Mouse (Mus musculus) lung, postnatal 4 days (tissue): ENCODE data around the gene Smyd2.

Experiments used
- DNase-seq, 2 experiments: peaks; one replicate each; pipeline ENCODE4 v3.0.0; 2021

Smyd2 gene

DNA sequence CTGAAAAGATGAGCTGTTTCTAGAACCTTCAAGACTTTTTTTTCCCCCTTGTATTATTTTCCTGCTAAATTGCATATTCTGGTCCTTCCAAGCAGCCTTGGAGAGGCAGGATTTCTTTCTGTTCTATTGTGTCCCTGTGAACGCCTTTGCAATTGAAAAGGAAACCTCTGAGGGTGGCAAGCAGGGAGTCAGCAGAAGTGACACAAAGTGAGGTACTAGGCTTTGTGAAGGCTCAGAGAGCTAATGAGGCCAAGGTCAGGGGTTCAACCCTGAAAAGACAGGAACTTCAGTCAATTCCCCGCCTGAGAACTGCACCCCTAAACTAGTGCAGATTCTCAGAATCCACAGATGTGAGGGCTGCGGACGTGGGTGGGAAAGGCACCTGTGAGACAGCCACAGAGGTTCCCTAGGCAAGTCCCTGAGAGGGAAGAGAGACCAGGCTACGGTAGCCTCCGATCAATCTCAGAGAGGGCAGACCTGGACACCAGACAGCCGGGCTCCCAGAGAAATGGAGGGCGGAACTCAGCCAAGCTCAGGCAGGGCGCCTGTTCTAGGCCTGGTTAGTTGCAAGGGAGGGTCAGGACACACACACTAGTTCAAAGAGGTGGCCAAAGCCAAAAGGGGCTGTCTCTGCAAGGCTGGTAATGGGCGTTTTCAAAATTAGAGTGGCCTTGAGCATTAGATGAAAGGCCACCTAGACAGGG lies 5.6 kb downstream of the Smyd2 start:
- DNase-seq, result peak in 1 of 2 experiments; percentile 20

DNA sequence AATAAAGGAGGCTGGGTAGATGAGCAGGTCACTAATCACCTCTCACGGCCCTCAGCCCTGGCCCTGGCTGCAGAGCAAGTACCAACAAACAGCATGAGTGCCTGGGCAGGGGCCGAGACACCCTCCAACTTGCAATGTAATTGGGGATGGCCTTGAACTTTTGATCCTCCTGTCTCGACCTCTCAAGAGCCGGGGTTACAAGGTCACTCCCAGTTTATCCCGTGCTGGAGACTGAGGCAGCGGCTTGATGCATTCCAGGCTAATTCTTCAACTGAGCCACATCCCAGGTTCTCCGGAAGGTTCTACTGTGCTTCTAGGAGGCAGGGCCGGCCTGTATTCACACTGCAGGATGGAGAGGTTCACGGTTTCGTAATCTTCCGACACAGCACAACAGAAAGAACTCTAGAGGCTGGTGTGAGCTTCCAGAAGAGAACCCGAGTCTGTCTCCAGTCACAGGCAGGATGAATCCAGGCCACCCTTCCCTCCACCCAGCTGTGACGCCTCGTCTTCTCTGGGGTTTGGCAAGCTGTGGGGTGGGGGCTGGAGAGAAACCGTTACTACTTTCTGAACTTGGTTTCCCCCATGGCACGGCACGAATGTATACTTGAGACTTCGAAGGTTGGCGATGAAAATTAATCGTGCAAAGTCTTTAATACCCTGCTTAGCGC lies 8.9 kb downstream of the Smyd2 start:
- no peak for DNase-seq

DNA sequence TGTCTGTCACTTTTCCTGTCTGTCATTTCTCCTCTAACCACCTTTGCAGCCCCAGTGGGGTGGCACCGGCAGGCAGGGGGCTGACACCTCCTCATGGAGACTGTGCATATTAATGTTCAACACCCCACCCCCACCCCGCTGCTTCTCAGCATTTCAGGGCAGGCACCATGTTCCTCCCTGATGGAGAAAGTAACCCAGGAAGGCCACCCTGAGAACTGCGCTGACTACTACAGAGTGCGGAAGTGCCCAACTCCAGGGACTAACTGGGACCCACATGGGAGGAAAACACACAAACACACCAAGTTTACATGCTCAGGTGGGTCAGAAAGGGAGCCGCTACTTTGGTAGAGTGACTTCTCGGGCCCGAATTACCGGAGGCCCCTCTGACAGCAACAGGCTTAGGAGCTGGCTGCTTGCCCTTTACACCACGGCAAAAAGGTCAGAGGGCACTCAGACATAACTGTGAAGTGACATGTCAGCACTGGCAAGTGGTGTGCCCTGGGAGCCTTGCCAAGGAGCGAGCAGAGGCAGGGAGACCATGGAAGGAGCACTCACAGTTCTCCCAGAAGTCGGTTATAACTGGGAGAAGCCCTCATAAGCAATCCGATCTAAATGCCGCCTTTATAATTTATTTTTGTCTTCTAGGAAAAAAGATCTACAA lies 11.3 kb downstream of the Smyd2 start:
- peak; percentile 81 to 90 for DNase-seq

DNA sequence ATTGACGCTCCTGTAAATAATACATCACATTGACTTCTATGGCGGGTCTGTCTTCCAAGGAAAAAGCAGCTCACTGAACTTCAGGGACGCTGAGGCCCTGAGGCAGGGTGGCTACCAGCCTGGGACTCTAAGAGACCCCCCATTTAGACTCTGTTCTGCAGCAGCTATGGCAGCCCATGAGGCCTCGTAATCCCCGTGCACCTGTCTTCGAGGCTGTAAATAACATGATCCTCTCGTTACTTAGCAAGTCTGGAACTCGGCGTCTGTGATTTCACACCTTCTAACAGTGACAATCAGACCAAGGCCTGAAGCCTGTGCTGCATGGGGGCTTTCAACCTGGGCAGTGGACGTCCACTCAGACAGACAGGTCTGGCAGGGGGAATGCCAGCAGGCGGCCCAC lies 19.0 kb downstream of the Smyd2 start:
- DNase-seq, result no peak

DNA sequence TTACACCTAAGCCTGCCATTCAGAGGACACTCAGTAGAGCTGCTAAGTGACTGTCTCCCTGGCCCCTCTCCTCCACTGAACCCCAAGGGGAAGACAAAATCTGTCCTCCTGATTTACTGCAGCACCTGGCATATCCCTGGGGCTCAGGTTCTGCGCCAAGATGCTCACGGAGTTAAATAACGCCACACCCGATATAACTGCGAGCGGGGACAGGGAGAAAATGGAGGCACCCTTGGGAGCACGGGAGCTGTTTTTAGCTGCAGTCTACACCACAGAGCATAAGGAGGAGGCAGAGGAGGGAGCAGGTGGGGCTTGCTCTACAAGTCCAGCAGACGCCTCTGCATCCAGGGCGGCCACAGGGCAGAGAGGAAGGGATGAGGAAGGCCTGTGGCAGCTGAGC lies 19.8 kb downstream of the Smyd2 start:
- no peak for DNase-seq

DNA sequence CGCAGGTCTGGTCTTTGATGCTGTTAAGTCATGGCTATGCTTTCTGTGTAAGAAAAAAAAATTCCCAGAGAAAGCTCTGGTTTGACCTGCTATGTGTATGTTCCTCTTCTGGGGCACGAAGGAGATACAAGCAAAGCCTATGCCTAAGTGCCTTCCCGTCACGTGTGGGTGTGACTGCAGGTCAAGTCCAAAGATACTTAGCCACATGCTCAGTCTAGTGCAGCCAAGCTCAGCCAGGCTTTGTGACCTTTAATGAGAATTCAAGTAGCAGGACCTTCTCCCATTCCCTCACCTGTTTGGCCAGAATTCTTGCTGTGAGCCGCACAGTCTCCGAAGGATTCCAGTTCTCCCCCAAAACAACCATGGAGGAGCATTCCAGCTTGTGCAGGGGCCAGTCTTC lies 22.6 kb downstream of the Smyd2 start:
- no peak for DNase-seq

DNA sequence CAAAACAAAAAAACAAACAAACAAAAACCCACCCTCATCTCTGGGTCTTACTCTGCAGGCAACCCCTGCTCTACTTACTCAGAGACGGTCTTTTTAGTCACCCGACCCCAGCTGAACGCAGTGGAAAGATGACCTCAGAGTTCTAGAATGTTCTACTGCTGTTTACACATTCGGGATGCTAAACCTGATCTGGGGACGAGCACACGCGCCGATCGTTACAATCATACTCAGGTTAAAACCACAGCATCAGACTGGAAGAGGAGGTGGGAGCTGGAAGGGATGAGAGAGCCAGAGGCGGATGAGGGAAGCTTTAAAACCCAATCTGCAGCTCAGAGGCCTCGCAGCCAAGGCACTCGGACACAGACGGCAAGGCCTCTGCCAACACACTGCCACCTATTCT lies 23.5 kb downstream of the Smyd2 start:
- no peak for DNase-seq

DNA sequence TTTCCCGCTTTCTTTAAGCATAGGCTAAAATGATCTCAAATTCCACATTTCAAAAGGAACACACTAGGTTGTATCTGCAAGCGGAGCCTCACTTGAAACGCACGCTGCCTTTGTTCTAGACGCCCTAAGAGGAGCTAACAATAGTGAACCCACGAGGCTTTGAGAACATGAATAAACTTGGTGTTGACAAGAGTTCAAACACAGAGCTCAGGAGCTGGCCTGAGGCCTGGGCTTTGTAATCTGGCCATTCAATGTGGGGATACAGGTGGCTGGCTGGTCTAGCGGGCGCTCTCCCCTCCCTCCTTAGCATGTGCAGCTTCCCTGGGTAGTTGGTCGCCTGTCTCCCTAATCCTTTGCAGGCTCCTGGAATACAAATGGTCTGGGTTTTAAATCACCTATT lies 24.3 kb downstream of the Smyd2 start:
- DNase-seq, result no peak

DNA sequence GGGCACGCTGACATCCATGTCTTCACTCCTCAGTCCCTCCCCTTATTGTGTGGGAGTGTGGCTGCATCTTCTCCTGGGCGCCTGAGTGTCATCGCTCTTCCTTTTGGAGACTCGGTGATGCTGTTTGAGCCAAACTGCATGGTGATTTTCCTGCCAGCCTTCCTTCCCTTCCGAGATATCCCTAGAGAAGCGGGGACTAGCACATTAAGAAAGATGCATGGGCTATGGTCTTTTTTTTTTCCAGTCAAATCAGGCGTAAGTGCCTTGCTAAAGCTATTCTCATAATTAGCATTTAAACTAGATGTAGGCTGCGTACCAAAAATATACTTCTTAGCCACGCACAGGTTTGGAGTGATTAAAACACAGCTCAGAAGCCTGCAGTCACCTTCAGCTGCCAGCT lies 28.0 kb downstream of the Smyd2 start:
- DNase-seq, result no peak

DNA sequence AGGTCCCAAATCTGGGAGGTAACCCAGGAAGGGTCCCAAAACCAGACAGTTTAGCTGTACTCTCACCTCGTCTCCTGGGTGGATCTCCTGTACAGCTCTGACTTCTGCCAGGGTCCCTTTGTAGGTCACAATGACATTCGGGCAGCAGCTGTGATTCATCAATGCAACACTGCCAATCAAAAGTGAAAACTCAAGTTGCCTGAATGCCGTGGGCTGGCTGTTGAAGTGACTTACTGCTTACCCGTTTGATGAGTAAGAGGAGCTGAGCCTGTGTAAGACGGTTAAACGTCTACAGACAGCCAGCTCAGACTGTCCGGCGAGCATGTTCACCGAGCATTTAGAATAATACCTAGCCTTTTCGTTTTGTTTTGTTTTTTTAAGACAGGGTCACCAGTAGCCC lies 33.4 kb downstream of the Smyd2 start:
- DNase-seq, result no peak

DNA sequence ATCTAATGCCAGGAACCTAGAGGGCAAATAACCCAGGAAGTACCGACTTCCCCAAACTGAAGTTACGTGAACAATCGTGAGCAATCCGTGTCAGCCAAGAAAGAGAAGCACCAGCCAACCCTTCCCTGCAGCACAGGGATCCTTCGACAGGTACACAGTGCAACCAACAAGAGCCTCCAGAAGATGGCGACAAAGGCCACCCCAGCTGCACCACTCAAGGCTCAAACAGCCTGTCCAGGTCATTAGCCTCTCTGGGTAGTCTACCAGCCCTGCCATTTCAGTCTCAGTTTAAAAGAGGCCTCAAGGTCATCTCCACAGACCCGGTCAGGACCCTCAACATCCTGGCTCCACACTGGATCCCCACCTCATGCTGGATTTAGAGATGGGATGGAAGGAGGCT lies 34.6 kb downstream of the Smyd2 start:
- DNase-seq, result peak; percentile 63 to 74

DNA sequence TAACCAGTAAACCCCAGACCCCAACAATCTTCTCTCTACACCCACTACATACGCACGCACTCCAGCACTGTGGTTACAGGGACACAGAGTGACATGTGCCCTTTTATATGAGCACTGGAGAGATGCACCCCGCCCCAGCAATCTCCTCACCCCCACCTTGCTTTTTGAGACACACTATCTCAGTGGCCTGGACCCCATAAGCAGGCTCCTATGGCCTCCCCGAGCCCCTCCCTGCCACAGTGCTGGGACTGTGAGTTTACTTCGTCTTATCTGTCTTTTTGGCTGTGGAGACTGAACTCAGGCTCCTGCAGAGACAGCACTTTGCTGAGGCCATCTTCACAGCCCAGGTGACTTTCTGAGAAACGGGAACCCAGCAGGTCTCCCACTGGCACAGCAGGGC lies 36.2 kb downstream of the Smyd2 start:
- no peak for DNase-seq

DNA sequence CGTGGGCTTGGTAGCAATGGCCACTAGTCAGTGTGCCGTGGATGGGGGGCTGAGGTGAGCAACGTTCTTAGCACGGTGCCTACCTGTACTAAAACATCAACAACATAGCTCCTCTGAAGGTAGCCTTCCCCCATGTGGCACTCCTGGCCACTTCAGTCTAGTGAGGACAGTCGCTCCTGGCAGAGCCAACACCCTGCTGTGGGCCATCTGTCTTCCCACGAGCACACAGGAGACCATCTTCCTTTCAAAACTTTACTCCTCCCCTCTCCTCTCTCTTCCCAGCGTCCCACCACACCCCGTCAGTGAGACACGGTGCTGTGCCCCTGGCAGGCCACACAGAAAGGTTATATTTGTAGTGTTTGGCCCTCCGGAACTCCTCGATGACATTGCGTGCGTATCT lies 37.2 kb downstream of the Smyd2 start:
- DNase-seq, result no peak

DNA sequence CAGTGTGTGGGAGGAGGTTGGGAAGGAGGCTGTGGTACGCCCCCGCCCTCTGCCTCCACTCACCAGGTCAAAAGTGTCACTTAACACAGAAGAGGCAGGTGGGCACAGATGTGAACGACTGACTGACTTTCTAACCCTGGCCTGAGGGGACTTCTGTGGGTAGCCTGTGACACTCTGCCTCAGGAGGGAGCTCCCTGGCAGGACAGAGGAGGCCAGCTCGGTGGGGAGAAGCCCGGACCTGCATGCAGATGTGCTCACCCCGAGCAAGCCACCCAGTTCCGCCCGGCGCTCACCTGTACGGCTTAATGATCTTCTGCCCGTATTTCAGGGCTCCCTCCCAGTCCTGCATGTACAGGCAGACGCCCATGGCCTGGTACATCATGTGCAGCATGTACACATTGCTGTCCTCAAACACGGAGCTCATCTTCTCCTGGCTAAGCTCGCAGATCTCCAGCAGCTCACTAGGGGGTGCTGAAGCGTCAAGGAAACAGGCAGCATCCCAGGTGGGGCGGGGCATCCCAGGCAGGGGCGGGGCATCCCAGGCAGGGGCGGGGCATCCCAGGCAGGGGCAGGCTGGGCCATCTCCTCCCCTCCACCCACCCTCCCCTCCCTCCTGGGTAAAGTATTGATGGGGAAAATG lies 38.5 kb downstream of the Smyd2 start:
- peak; percentile 62 to 68 for DNase-seq

DNA sequence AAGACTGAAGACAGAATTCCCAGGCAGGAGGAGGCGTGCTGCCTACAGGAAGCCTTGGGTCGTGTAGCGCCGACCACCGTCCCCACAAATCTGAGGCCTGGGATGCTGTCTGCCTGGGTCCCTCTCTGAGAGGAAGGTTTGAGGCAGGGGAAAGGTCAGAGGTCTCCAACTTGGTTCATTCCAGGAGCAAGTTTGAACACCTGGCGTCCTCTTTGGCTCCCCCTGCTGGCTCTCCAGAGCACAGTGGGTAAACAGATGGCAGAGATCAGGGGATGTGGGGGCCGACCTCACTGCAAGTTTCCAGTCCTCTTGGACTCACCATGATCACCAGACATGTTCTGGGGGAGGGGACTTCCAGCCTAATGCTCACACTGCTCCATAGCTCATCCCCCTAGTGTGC lies 39.3 kb downstream of the Smyd2 start:
- DNase-seq, result peak; percentile 45 to 51

DNA sequence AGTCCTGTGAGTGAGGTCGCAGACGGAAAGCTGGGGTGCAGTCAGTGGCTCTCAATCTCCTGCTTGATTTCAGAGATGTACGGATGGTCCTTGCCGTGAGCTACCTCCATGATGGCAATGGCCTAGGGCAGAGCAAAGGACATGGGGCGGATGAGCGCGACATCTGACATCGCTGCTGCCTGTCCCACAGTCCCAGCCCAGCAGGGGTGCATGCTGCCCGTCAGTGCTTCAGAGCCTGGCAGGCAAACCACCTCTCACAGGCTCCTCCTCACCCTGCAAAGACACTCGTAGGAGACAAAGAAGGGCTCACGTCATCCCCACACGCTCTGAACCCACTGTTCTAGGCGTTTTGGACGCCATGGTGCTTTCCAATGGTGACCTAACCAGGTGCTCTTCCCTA lies 41.4 kb downstream of the Smyd2 start:
- no peak for DNase-seq

DNA sequence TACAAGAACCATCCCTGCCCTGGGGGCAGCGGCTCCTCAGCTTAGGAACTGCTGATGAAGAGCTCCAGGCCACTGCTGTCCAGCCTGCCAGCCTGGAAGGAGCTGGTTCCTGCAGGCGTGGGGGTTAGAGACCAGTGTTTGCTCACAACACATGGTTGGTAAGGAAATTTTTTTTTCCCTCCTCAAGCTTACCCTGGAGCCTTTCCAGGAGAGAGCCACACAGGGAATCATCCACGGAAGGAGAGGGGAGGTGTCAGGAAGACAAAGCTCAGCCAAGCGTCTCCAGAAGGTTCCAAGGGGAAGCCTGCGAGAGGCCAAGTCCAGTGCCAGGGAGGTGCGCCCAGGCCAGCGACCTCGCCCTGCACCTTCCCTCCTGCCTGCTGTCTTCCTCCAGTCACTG lies 42.2 kb downstream of the Smyd2 start:
- peak; percentile 35 to 64 for DNase-seq

DNA sequence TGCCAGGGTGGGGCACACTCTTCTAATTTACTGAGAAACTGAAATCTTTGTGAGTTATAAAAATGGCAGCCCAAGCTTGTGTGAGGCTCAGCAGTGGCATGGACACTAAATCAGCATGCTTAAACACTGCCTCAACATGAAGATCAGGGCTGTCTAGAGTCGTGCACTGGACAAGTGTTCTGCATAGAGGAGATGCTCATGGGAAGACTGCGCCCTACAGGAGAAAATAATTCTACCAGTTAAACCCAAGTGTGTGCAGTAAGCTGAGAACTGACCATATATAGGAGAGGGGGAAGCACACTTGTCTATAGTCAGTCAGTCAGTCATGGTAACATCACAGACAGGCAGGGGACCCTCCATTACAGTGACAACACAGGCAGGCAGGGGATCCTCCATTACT lies 43.0 kb downstream of the Smyd2 start:
- no peak for DNase-seq

DNA sequence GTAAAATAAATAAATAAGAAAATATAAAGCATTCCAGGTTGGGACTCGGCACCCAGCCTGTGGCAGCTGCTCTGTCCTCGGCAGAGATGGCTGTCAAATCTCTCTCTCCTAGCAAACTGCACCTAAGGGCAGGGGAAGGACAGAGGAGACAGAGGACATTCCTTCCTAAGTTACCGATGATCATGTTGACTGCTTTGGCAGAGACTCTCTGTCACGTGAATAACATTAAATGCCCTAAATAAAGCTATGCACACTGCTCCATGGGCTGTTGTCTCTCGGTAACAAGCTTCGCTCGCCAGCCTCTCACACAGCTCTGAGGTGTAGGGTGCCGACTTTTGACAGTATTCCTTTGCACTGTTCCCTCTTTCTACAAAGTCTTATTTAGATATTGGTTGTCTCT lies 46.0 kb downstream of the Smyd2 start:
- DNase-seq, result no peak

DNA sequence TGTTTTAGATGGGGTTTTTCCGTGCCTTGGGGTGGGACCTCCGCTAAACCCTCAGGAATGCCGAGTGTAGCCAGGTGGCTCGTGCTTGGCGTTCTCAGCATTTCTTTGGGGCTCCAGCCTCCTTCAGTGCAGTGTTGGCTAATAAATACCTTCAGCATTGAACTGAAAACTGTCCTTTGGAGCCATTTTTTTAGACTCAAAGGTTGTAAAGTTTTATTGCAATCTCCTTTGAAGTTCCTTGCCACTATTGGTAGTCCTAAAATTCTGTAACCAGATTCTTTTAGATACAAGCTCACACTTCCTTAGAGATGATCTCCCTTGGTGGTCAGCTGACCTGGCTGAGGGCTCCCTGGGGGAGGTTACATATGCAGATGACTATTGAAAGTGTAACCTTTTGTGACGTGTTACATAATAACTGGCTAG lies 46.7 kb downstream of the Smyd2 start:
- peak; percentile 28 to 65 for DNase-seq

DNA sequence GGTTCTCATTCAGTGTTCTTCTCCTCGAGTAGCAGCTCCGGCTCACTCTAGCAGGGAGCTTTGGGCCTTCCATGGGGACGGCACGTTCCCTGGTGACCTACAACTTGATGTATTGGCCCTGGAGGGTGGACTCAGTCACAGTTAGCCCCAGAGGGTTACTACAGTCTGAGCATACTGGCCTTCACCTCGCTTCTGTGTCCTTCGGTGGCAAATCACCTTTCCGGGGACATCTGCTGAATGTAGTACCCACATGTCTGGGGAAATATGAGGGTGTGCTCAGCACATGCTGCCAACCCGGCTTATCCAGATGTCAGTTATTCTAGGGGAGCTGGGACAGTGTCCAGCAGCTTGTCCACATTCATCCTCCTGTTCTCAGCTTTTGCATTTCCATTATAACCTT lies 48.6 kb downstream of the Smyd2 start:
- no peak for DNase-seq

DNA sequence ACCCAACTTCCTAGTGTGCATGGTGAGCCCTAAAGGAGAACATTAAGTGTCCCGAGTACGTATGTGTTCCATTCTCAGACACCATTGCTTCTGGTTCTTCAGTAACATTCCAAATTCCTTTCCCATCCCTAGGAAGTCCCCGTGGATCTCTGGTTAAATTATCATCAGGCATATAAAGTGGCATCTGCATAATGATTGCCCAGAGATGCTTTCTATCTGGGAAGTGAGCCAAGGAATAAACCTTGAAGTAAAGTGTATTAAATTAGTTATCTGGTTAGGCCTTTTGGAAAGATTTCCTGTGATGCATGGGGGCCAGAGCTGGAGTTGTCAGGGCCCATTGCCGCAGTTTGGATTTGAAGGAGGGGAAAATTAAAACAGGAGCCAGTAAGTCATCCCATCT lies 50.1 kb downstream of the Smyd2 start:
- DNase-seq, result no peak

DNA sequence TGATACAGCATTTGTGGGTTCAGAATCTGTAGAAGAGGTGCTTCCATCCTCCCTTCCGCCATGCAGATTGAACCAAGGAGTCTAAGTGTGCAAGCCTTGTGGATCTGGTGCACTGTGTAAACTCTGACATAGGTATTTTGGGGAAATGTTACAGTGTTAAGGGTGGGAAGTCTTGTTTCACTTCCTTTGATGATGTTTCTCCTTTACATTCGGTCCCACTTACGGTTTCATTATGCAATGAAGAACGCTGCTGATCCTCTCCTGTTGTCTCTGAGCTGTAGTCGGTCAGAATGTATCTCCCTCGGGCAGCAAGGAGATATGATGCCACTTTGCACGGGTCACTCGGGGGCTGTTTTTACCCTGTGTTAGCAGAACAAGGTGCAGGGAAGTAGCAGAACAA lies 50.5 kb downstream of the Smyd2 start:
- no peak for DNase-seq

DNA sequence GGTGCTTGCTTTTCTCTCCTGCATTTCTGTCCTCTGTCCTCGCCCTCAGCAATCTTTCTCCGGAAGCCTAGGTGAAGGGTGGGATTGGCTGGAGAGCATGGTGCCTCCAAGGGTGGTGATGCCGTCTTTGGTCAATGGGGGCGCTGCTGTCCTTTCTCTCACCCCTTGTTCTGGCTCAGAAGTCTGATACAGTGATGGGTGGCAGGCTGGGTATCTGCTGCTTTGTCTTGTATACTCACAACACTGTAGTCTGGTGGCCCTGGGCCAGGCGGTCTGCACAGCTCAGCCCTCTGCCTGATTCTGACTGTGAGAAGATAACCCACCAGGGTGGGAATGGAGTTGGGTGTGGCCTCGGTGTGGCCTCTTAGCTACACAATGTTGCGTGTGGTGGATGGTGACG lies 51.6 kb downstream of the Smyd2 start:
- DNase-seq, result no peak
